Mouse (Mus musculus): ENCODE measurements around the gene Gm3238.
"Not testable (repeated sequence)": the region's sequence is repeated elsewhere in the genome, so short reads cannot be mapped to it uniquely, and the experiment has no call there.

The Gm3238 gene

DNA sequence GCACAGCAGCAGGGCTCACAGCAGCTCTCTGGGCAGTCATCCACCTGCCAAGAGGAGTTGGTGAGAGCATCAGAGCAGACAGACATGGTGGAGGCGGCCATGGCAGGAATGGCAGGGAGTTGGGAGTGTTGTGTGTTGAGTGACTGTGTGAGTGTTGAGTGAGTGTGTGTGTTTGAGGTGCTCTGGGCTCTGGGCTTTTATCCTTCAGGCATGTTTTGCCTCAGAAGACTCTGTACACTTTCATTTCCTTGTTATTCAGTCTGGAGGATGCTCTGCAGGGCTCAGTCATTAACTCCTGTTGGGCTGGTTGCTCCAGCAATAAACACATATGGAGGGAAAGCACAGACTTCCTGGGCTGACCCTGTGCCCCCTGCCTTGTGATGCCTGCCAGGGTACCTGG, at the start of gene Gm3238:
TSS of gene Gm3238 (minus strand) at position 101 of the 400 bp plus-strand sequence.
- DNase-seq (ENCODE audit: low read depth, low spot score): not testable (repeated sequence)

DNA sequence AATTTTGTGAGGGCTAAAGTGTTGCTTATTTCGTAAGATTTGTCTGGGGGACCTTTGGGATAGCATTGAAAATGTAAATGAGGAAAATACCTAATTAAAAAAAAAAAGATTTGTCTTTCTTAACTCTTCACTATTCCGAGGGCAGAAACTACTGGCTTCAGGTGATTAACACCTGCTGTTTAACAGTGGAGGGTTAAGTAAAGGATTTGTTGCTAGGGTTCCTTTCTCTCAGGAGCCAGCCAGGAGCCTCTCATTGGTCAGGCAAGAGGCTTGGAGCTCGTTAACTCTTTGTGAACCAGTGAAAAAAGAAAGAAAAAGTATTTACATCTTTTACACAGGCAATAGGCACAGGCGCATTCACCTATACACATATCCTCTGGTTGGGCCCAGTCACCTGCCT, 48.1 kb upstream of the Gm3238 start:
- no peak for DNase-seq (ENCODE audit: low read depth, low spot score)

- DNase-seq (ENCODE audit: low read depth, low spot score): no peak
Observed at GRCm38 (mm10) chr10:77818523-77818922, 47.4 kb upstream of the Gm3238 start.

DNA sequence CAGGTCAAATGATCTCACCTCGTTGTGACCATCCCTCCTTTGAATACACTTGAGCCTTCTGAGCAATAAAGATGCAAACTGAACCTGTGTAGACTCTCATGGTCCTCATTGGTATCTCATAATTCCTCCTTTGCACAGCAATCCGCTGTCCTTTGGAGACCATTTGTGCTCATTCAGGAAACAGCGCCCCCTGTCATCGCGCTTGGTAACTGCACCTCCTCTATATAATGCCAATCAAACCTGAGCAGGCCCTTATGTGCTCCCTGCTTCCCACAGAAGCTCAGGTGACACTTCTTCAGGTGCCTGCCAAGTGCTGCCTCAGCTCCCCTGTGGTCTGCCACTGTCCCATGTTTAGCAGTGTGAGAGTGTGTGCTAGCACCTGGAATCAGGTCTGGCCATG, 44.4 kb upstream of the Gm3238 start:
- peak; percentile 28 for DNase-seq (ENCODE audit: low read depth, low spot score)

DNA sequence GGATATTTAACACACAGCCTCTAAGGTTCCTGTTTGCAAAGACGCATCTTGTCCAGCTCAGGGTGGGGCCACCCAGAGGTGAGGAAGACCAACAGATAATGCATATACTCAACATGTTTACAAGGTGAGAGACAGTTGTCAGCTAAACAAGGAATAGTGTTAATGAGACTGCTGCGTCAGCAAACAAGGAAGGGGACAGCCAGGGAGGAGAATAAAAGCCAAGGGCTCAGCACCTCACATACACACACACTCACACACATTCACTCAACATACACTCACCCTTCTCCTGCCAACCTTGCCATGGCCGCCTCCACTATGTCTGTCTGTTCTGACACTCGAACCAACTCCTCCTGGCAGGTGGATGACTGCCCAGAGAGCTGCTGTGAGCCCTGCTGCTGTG, 43.3 kb upstream of the Gm3238 start, which contains the start of gene Gm2696:
TSS of gene Gm2696 (plus strand) at position 301 of the 400 bp plus-strand sequence.
- no peak for DNase-seq (ENCODE audit: low read depth, low spot score)

- DNase-seq (ENCODE audit: low read depth, low spot score): no peak
Observed at GRCm38 (mm10) chr10:77811743-77812142, 40.6 kb upstream of the Gm3238 start, which contains the start of gene Gm9507. Gm9507 (minus strand) TSS chr10:77811843.

DNA sequence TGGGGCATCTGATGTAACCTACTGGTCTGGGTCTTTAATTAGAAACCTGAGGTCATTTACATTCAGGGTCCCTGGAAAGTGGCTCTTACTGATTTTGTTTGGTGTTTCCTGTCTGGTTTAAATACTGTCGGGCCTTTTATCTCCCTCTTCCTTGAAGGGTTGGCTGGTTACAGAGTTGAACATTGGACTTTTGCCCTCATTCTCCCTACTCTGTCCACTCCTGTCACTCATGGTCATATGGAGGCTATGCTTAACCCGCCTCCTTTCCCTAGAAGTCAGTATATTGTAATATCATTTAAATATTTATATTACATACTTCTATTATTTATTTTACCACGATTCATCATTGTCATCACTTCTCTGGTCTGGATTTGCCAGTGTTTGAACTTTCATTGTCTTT, 33.0 kb upstream of the Gm3238 start:
- no peak for DNase-seq (ENCODE audit: low read depth, low spot score)

DNA sequence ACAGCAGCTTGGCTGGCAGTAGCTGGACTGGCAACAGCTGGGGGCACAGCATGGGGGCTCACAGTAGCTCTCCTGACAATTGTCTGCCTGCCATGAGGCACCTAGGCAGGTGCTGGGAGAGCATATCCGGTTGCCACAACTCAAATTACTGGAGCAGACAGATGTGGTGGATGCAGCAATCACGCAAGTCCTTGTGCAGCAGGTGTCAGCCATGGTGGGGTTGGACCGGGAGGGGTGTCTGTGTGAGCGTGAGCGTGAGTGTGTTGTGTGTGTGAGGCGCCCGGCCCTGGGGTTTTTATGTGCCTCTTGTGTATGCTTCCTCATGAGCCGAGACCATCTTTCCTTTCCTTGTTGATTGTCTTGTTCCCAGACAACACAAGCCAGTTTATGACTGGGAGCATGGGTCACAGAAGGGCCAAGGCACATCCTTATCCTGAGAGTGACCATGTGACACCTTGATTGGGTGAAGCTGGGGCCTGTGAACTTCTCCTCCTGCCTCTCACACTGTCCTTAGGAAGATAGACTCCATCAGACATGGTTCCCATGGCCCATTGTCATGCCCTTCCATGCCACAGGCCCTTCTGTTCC, 27.9 kb upstream of the Gm3238 start, which contains the start of gene Gm19668:
TSS of gene Gm19668 (minus strand) at position 213 of the 588 bp plus-strand sequence.
- DNase-seq (ENCODE audit: low read depth, low spot score): no peak

GRCm38 (mm10) chr10:77798164-77798920, 27.2 kb upstream of the Gm3238 start:
- not testable (repeated sequence) for DNase-seq (ENCODE audit: low read depth, low spot score)

DNA sequence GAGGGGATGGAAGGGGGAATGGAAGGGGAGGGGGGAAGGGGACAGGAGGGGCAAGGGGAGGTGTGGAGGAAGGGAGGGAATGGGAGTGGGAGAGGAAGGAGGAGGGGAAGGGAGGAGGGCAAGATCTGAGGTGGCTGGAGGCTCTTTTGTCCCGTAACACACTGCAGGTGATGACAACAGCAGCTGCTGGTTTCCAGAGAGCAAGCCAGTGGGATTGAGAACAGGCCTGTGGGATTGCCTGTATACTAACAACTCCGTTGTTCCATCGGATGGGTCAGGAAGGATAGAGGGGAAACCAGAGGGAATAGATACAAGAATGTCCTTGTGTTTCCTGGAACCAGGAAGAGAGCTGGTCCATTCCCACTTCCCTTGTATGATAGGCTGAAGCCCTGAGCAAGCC, 26.6 kb upstream of the Gm3238 start:
- DNase-seq (ENCODE audit: low read depth, low spot score): no peak

GRCm38 (mm10) chr10:77794976-77795375, 23.9 kb upstream of the Gm3238 start, which contains the start of gene Gm9639:
Gm9639 (minus strand) TSS chr10:77795076.
- DNase-seq (ENCODE audit: low read depth, low spot score): no peak

GRCm38 (mm10) chr10:77788621-77789020, 17.5 kb upstream of the Gm3238 start:
- no peak for DNase-seq (ENCODE audit: low read depth, low spot score)

DNA sequence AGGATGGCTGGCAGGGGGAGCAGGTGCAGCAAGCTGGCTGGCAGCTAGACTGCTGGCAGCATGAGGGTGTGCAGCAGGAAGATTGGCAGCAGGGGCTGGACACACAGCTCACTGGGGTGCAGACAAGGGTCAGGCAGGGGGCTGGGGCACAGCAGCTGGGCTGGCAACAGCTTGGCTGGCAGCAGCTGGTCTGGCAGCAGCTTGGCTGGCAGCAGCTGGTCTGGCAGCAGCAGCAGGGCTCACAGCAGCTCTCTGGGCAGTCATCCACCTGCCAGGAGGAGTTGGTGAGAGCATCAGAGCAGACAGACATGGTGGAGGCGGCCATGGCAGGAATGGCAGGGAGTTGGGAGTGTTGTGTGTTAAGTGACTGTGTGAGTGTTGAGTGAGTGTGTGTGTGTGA, 16.8 kb upstream of the Gm3238 start, which contains the start of gene Gm7137:
TSS of gene Gm7137 (minus strand) at position 325 of the 400 bp plus-strand sequence.
- not testable (repeated sequence) for DNase-seq (ENCODE audit: low read depth, low spot score)

DNA sequence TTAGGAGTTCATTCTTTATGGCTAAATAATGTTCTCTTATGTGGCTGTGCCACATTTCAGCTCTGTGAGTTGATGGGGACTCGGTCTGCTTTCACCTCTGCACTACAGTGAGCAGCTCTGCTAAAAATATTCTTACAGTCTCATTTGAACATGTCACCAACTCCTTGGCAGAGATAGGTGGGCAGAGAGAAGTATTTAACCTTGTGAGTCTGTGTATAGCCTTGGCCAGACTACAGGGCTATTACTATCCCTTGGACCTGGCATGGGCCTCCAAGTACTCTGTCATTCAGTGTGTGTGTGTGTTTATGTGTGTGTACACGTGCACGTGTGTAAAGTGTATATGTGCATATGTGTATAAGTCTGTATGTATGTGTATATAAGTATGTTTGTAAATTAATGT, 12.3 kb upstream of the Gm3238 start:
- DNase-seq (ENCODE audit: low read depth, low spot score): not testable (repeated sequence)

- not testable (repeated sequence) for DNase-seq (ENCODE audit: low read depth, low spot score)
Observed at GRCm38 (mm10) chr10:77782442-77782841, 11.3 kb upstream of the Gm3238 start, which contains the start of gene Gm3250. Gm3250 (minus strand) TSS chr10:77782542.

- DNase-seq (ENCODE audit: low read depth, low spot score): not testable (repeated sequence)
Observed at GRCm38 (mm10) chr10:77776844-77777243, 5.7 kb upstream of the Gm3238 start, which contains the start of gene Gm7138. Gm7138 (minus strand) TSS chr10:77776944.

DNA sequence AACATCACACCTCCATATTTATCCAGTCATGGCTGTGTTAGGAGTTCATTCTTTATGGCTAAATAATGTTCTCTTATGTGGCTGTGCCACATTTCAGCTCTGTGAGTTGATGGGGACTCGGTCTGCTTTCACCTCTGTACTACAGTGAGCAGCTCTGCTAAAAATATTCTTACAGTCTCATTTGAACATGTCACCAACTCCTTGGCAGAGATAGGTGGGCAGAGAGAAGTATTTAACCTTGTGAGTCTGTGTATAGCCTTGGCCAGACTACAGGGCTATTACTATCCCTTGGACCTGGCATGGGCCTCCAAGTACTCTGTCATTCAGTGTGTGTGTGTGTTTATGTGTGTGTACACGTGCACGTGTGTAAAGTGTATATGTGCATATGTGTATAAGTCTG, 1.0 kb upstream of the Gm3238 start:
- DNase-seq (ENCODE audit: low read depth, low spot score): not testable (repeated sequence)

GRCm38 (mm10) chr10:77769727-77770126, 1.4 kb downstream of the Gm3238 start:
- no peak for DNase-seq (ENCODE audit: low read depth, low spot score)

DNA sequence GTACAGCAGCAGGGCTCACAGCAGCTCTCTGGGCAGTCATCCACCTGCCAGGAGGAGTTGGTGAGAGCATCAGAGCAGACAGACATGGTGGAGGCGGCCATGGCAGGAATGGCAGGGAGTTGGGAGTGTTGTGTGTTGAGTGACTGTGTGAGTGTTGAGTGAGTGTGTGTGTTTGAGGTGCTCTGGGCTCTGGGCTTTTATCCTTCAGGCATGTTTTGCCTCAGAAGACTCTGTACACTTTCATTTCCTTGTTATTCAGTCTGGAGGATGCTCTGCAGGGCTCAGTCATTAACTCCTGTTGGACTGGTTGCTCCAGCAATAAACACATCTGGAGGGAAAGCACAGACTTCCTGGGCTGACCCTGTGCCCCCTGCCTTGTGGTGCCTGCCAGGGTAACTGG, 11.5 kb downstream of the Gm3238 start, which contains the start of gene Gm3233:
TSS of gene Gm3233 (minus strand) at position 101 of the 400 bp plus-strand sequence.
- not testable (repeated sequence) for DNase-seq (ENCODE audit: low read depth, low spot score)

DNA sequence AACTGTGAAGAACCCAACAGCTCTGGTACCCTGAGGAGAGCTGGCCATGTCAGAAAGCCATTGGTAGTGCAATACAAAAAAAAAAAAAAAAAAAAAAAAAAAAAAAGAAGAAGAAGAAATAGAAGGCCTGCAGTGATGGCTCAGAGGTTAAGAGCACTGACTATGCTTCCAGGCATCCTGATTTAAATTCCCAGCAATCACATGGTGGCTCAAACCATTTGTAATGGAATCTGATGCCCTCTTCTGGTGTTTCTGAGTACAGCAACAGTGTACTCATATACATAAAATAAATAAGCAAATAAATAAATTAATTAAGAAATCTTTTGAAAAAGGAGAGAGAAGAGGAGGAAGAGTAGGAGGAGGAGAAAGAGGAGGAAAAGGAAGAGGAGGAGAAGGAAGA, 17.7 kb downstream of the Gm3238 start:
- DNase-seq (ENCODE audit: low read depth, low spot score): peak; percentile 28

DNA sequence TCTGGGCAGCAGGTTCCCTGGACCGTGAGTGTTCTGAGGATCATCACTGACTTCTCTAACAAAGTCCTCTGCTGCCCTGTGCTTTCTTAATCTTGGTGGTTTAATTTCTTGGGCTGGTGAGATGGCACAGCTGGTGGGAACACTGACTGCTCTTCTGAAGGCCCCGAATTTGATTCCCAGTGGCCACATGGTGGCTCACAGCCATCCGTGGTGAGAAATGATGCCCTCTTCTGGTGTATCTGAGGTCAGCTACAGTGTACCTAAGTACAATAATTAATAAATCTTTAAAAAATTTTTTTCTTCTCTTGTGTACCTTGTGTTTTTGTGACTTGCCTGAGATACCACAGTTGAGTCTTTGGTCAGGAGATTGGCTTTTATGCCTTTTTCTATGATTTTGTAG, 18.8 kb downstream of the Gm3238 start:
- DNase-seq (ENCODE audit: low read depth, low spot score): not testable (repeated sequence)

DNA sequence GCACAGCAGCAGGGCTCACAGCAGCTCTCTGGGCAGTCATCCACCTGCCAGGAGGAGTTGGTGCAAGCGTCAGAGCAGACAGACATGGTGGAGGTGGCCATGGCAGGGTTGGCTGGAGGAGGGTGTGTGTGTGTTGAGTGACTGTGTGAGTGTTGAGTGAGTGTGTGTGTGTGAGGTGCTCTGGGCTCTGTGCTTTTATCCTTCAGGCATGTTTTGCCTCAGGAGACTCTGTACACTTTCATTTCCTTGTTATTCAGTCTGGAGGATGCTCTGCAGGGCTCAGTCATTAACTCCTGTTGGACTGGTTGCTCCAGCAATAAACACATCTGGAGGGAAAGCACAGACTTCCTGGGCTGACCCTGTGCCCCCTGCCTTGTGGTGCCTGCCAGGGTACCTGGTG, 19.9 kb downstream of the Gm3238 start, which contains the start of gene Gm9736:
TSS of gene Gm9736 (minus strand) at position 101 of the 400 bp plus-strand sequence.
- DNase-seq (ENCODE audit: low read depth, low spot score): not testable (repeated sequence)
